Mouse (Mus musculus) heart, postnatal 4 days (tissue): ENCODE measurements around the gene Gm21725. TPM values are rescaled to one million over a fixed set of nuclear protein-coding genes. Genes with fewer than 3 reads are reported as not detected.
"Not testable (repeated sequence)": the region's sequence is repeated elsewhere in the genome, so short reads cannot be mapped to it uniquely, and the experiment has no call there.

Source experiments
- DNase-seq: peaks from one replicate; pipeline ENCODE4 v3.0.0; 2021
- total RNA-seq, 2 experiments: library from RNA; stranded (reverse); gene quantifications; 2 replicates each; pipeline ENCODE4 v1.2.3; 2021

Gm21725 gene
- not detected for total RNA-seq

DNA sequence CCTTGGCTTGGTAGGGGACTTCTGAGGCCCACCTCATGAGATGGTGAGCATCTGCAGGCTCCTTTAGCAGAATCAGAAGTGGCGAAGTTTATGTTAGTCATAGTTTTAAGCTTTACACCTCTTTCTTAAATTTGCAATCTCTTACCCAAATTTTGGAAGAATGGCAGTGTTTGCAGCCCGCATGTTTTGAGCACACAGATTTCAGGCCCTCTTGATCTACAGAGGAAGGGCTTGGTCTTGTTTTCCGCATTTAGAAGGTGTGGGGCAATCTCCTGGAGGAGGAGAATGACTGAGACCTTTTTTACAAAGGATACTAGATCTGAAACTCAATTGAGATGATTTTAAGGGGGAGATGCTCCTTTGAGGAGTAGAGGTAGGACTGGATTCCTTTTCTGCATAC, at the start of gene Gm21725:
Gene Gm21725, minus strand, starts transcription at position 101 of the 400 bp plus-strand sequence.
- DNase-seq, result not testable (repeated sequence)

Other genes starting within 250 kb of the Gm21725 start
- gene Gm21891, start 215.6 kb downstream of the Gm21725 start, total RNA-seq, result not detected
- not detected for gene Gm21425, start 187.1 kb downstream of the Gm21725 start, total RNA-seq
- gene Gm21828, start 125.1 kb downstream of the Gm21725 start, total RNA-seq, result not detected
- gene Gm21440, start 96.7 kb downstream of the Gm21725 start, total RNA-seq, result not detected
- not detected for gene Gm21454, start 96.6 kb downstream of the Gm21725 start, total RNA-seq
- not detected for gene Gm21866, start 116.5 kb upstream of the Gm21725 start, total RNA-seq
- gene Gm20773, start 145.0 kb upstream of the Gm21725 start, total RNA-seq, result not detected